Mouse (Mus musculus): ENCODE measurements at regions not wholly inside any gene's neighbourhood (a gene's known extent, or its start where the extent isn't known, plus 50 kb on each side); places are given as distances from the start of the nearest gene placed in this dataset.

- no peaks in the 10 kb centered on the region for H3K36me3 ChIP-seq (ENCODE audit: control insufficient read depth, insufficient read depth, low read length)
- H3K4me1 ChIP-seq (ENCODE audit: control insufficient read depth, insufficient read depth, low read length): no peaks in the 10 kb centered on the region
- H3K4me3 ChIP-seq (ENCODE audit: low read length): no peak overlapping the region
- H3K27ac ChIP-seq (ENCODE audit: low read length): no peak overlapping the region
- H3K4me2 ChIP-seq (ENCODE audit: low read depth, low read length): no peak overlapping the region
- ATAC-seq: 0 out of 2 replicates have a peak, but pooled peaks have one; percentile 58
- no peak overlapping the region for H3K9ac ChIP-seq (ENCODE audit: low read depth, low read length)
- no peaks in the 10 kb centered on the region; the same call in 1 of the 2 replicates for H3K27me3 ChIP-seq (replicated peaks; ENCODE audit: control insufficient read depth, insufficient read depth, low read length)
- H3K9me3 ChIP-seq (ENCODE audit: control insufficient read depth, low read length): no peaks in the 10 kb centered on the region
- WGBS: 42% methylated on average over 13 of the region's 13 CpGs
Observed at GRCm38 (mm10) chr2:114853715-114854530, 199.2 kb upstream of the Dph6 start.

GRCm38 (mm10) chr2:114872272-114872671, 217.5 kb upstream of the Dph6 start:
- no peak for ATAC-seq
- no peak overlapping the region for H3K4me3 ChIP-seq (ENCODE audit: low read length)
- WGBS: 42% methylated on average over 7 of the region's 7 CpGs
- H3K4me1 ChIP-seq (ENCODE audit: control insufficient read depth, insufficient read depth, low read length): no peaks in the 10 kb centered on the region
- H3K9ac ChIP-seq (ENCODE audit: low read depth, low read length): no peak overlapping the region
- no peak overlapping the region for H3K4me2 ChIP-seq (ENCODE audit: low read depth, low read length)
- no peak overlapping the region for H3K27ac ChIP-seq (ENCODE audit: low read length)
- no peaks in the 10 kb centered on the region for H3K9me3 ChIP-seq (ENCODE audit: control insufficient read depth, low read length)
- H3K36me3 ChIP-seq (ENCODE audit: control insufficient read depth, insufficient read depth, low read length): no peaks in the 10 kb centered on the region
- H3K27me3 ChIP-seq (replicated peaks; ENCODE audit: control insufficient read depth, insufficient read depth, low read length): no peaks in the 10 kb centered on the region

GRCm38 (mm10) chr2:114873090-114873489, 218.3 kb upstream of the Dph6 start:
- WGBS: 74% methylated on average over 4 of the region's 4 CpGs
- Histone ChIP-seq H3K9me3 (ENCODE audit: control insufficient read depth, low read length) (no peaks in the 10 kb centered on the region), H3K36me3 (ENCODE audit: control insufficient read depth, insufficient read depth, low read length) (no peaks in the 10 kb centered on the region), H3K4me3 (ENCODE audit: low read length) (no peak overlapping the region), H3K27me3 (replicated peaks; ENCODE audit: control insufficient read depth, insufficient read depth, low read length) (no peaks in the 10 kb centered on the region), H3K27ac (ENCODE audit: low read length) (no peak overlapping the region), H3K9ac (ENCODE audit: low read depth, low read length) (no peak overlapping the region), H3K4me2 (ENCODE audit: low read depth, low read length) (no peak overlapping the region), H3K4me1 (ENCODE audit: control insufficient read depth, insufficient read depth, low read length) (no peaks in the 10 kb centered on the region)
- ATAC-seq: no peak

- Histone ChIP-seq H3K36me3 (ENCODE audit: control insufficient read depth, insufficient read depth, low read length) (no peaks in the 10 kb centered on the region), H3K9me3 (ENCODE audit: control insufficient read depth, low read length) (no peaks in the 10 kb centered on the region), H3K4me2 (ENCODE audit: low read depth, low read length) (no peak overlapping the region), H3K4me3 (ENCODE audit: low read length) (no peak overlapping the region), H3K27me3 (replicated peaks; ENCODE audit: control insufficient read depth, insufficient read depth, low read length) (no peaks in the 10 kb centered on the region), H3K9ac (ENCODE audit: low read depth, low read length) (no peak overlapping the region), H3K27ac (ENCODE audit: low read length) (no peak overlapping the region), H3K4me1 (ENCODE audit: control insufficient read depth, insufficient read depth, low read length) (no peaks in the 10 kb centered on the region)
- WGBS: 64% methylated on average over 2 of the region's 2 CpGs
- ATAC-seq: no peak
Observed at GRCm38 (mm10) chr2:114879084-114879483, 224.3 kb upstream of the Dph6 start.

GRCm38 (mm10) chr2:114879784-114880183, 225.0 kb upstream of the Dph6 start:
- Histone ChIP-seq H3K27ac (ENCODE audit: low read length) (no peak overlapping the region), H3K9ac (ENCODE audit: low read depth, low read length) (no peak overlapping the region), H3K4me2 (ENCODE audit: low read depth, low read length) (no peak overlapping the region), H3K36me3 (ENCODE audit: control insufficient read depth, insufficient read depth, low read length) (no peaks in the 10 kb centered on the region), H3K9me3 (ENCODE audit: control insufficient read depth, low read length) (no peaks in the 10 kb centered on the region), H3K4me1 (ENCODE audit: control insufficient read depth, insufficient read depth, low read length) (no peaks in the 10 kb centered on the region), H3K27me3 (replicated peaks; ENCODE audit: control insufficient read depth, insufficient read depth, low read length) (no peaks in the 10 kb centered on the region), H3K4me3 (ENCODE audit: low read length) (no peak overlapping the region)
- ATAC-seq: no peak
- WGBS: 72% methylated on average over 2 of the region's 2 CpGs

GRCm38 (mm10) chr2:114885734-114886260, 231.0 kb upstream of the Dph6 start:
- Histone ChIP-seq H3K36me3 (ENCODE audit: control insufficient read depth, insufficient read depth, low read length) (no peaks in the 10 kb centered on the region), H3K27ac (ENCODE audit: low read length) (no peak overlapping the region), H3K4me1 (ENCODE audit: control insufficient read depth, insufficient read depth, low read length) (no peaks in the 10 kb centered on the region), H3K27me3 (replicated peaks; ENCODE audit: control insufficient read depth, insufficient read depth, low read length) (no peaks in the 10 kb centered on the region), H3K9me3 (ENCODE audit: control insufficient read depth, low read length) (no peaks in the 10 kb centered on the region), H3K9ac (ENCODE audit: low read depth, low read length) (no peak overlapping the region), H3K4me2 (ENCODE audit: low read depth, low read length) (no peak overlapping the region), H3K4me3 (ENCODE audit: low read length) (no peak overlapping the region)
- WGBS: 88% methylated on average over 2 of the region's 2 CpGs
- ATAC-seq: no peak

GRCm38 (mm10) chr2:114898812-114899211, 244.0 kb upstream of the Dph6 start:
- Histone ChIP-seq H3K27ac (ENCODE audit: low read length) (no peak overlapping the region), H3K4me3 (ENCODE audit: low read length) (no peak overlapping the region), H3K9ac (ENCODE audit: low read depth, low read length) (no peak overlapping the region), H3K4me2 (ENCODE audit: low read depth, low read length) (no peak overlapping the region), H3K4me1 (ENCODE audit: control insufficient read depth, insufficient read depth, low read length) (no peaks in the 10 kb centered on the region), H3K27me3 (replicated peaks; ENCODE audit: control insufficient read depth, insufficient read depth, low read length) (no peaks in the 10 kb centered on the region), H3K9me3 (ENCODE audit: control insufficient read depth, low read length) (no peaks in the 10 kb centered on the region), H3K36me3 (ENCODE audit: control insufficient read depth, insufficient read depth, low read length) (no peaks in the 10 kb centered on the region)
- no peak for ATAC-seq
- WGBS: 70% methylated on average over 2 of the region's 2 CpGs

GRCm38 (mm10) chr2:114911845-114912500, 257.2 kb upstream of the Dph6 start:
- no peaks in the 10 kb centered on the region for H3K36me3 ChIP-seq (ENCODE audit: control insufficient read depth, insufficient read depth, low read length)
- H3K4me3 ChIP-seq (ENCODE audit: low read length): no peak overlapping the region
- H3K4me2 ChIP-seq (ENCODE audit: low read depth, low read length): no peak overlapping the region
- ATAC-seq: no peak
- 70% methylated on average over 7 of the region's 7 CpGs for WGBS
- no peaks in the 10 kb centered on the region for H3K27me3 ChIP-seq (replicated peaks; ENCODE audit: control insufficient read depth, insufficient read depth, low read length)
- H3K9me3 ChIP-seq (ENCODE audit: control insufficient read depth, low read length): no peaks in the 10 kb centered on the region
- H3K27ac ChIP-seq (ENCODE audit: low read length): no peak overlapping the region
- H3K4me1 ChIP-seq (ENCODE audit: control insufficient read depth, insufficient read depth, low read length): no peaks in the 10 kb centered on the region
- H3K9ac ChIP-seq (ENCODE audit: low read depth, low read length): no peak overlapping the region

GRCm38 (mm10) chr2:114915025-114915690, 260.4 kb upstream of the Dph6 start:
- WGBS: 81% methylated on average over 6 of the region's 6 CpGs
- Histone ChIP-seq H3K27ac (ENCODE audit: low read length) (no peak overlapping the region), H3K9me3 (ENCODE audit: control insufficient read depth, low read length) (no peaks in the 10 kb centered on the region), H3K4me2 (ENCODE audit: low read depth, low read length) (no peak overlapping the region), H3K9ac (ENCODE audit: low read depth, low read length) (no peak overlapping the region), H3K36me3 (ENCODE audit: control insufficient read depth, insufficient read depth, low read length) (no peaks in the 10 kb centered on the region), H3K27me3 (replicated peaks; ENCODE audit: control insufficient read depth, insufficient read depth, low read length) (no peaks in the 10 kb centered on the region), H3K4me3 (ENCODE audit: low read length) (no peak overlapping the region), H3K4me1 (ENCODE audit: control insufficient read depth, insufficient read depth, low read length) (no peaks in the 10 kb centered on the region)
- ATAC-seq: no peak

Measured in intestine, embryonic 16.5 days (tissue).